24 mouse cellular contexts compared by ENCODE assay signal in genomic region chr1:51815636-51816035, GRCm38 (mm10).
"Had no signal": no experiment of that assay in that cellular context is flagged by ENCODE, and none has a peak within 500 bp of the region (broad histone marks: within the 10 kb centered on the region; RNA-seq: fewer than 3 reads in every experiment).

No protein-coding gene starts in this region.

- H3K36me3 ChIP-seq: limb, embryonic 15.5 days; liver, embryonic 12.5 days had no signal

- H3K4me2 ChIP-seq: heart, embryonic 12.5 days; hindbrain, embryonic 12.5 days; hindbrain, embryonic 14.5 days; kidney, embryonic 15.5 days; limb, embryonic 13.5 days; limb, embryonic 15.5 days; liver, embryonic 12.5 days had no signal

- H3K27ac ChIP-seq: gastrocnemius, adult 2 months; heart, adult 2 months; hindbrain, embryonic 10.5 days; hindbrain, embryonic 12.5 days; hindbrain, embryonic 14.5 days; kidney, embryonic 15.5 days; kidney, postnatal 0 days; limb, embryonic 13.5 days; limb, embryonic 15.5 days; liver, embryonic 12.5 days had no signal

- H3K4me1 ChIP-seq: heart, embryonic 12.5 days; kidney, embryonic 15.5 days; liver, embryonic 12.5 days had no signal

- DNase-seq: gastrocnemius, adult 2 months; gastrocnemius, postnatal 10 days; gastrocnemius, postnatal 25 days; heart, adult 2 months; heart, postnatal 10 days; heart, postnatal 4 days; kidney, adult 11 months; kidney, adult 2 months; kidney, adult 9 months; kidney, postnatal 25 days; layer of hippocampus, adult 9-11 months; layer of hippocampus, postnatal 36 days had no signal

- H3K9ac ChIP-seq: heart, embryonic 12.5 days; hindbrain, embryonic 12.5 days; hindbrain, embryonic 14.5 days; kidney, embryonic 15.5 days; limb, embryonic 13.5 days; limb, embryonic 15.5 days; liver, embryonic 12.5 days had no signal

- H3K9me3 ChIP-seq: heart, embryonic 10.5 days; heart, embryonic 12.5 days; hindbrain, embryonic 10.5 days; hindbrain, embryonic 12.5 days; kidney, embryonic 15.5 days; limb, embryonic 13.5 days; limb, embryonic 15.5 days; liver, embryonic 12.5 days had no signal

- ATAC-seq: hindbrain, embryonic 16.5 days; inflammation-experienced regulatory T-cells, adult 6 months; liver, embryonic 12.5 days had no signal

- H3K27me3 ChIP-seq: heart, embryonic 12.5 days; hindbrain, embryonic 12.5 days; kidney, embryonic 15.5 days; limb, embryonic 13.5 days; limb, embryonic 15.5 days; liver, embryonic 12.5 days had no signal

- H3K4me3 ChIP-seq: gastrocnemius, adult 2 months; heart, adult 2 months; heart, embryonic 10.5 days; heart, embryonic 12.5 days; hindbrain, embryonic 10.5 days; hindbrain, embryonic 12.5 days; kidney, embryonic 15.5 days; limb, embryonic 13.5 days; limb, embryonic 15.5 days; liver, embryonic 12.5 days had no signal
